ENCODE assay signal across 15 mouse cellular contexts in the genomic region with DNA sequence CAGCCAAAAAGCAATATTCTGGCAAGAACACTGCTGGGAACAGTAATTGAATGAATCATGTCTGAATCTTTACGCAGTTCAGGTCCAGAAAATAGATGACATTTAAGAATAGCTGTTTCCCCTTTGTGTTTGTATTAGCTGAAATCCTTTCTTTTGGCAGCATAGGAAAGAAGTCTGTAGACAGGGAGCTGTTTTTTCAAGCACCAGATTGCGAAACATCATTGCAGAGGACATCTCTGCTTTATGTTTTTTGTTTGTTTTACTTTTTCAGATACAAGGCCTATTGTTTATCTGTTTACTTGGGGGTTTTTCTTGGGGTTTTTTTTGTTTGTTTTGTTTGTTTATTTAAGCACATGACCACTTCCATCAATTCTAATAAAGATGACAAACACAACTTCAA.
"Had no signal": no experiment of that assay in that cellular context is flagged by ENCODE, and none has a peak within 500 bp of the region (broad histone marks: within the 10 kb centered on the region; RNA-seq: fewer than 3 reads in every experiment).

No protein-coding gene starts in this region.

- H3K9ac ChIP-seq: kidney, embryonic 15.5 days; liver, embryonic 15.5 days; midbrain, embryonic 12.5 days; neural tube, embryonic 15.5 days had no signal

- H3K36me3 ChIP-seq: kidney, embryonic 15.5 days; limb, embryonic 10.5 days; liver, embryonic 15.5 days; midbrain, embryonic 12.5 days; neural tube, embryonic 15.5 days had no signal

- DNase-seq: kidney, adult 2 months; kidney, postnatal 25 days; lung, adult 2 months; lung, postnatal 10 days; thymus, adult 2 months; thymus, postnatal 36 days had no signal

- H3K27me3 ChIP-seq: kidney, embryonic 15.5 days; liver, embryonic 15.5 days; megakaryocyte, embryonic 14.5 days; midbrain, embryonic 12.5 days; neural tube, embryonic 15.5 days had no signal

- H3K4me3 ChIP-seq: kidney, embryonic 15.5 days; left cerebral cortex, adult 2 months; limb, embryonic 10.5 days; liver, embryonic 15.5 days; megakaryocyte, embryonic 14.5 days; midbrain, embryonic 12.5 days; neural tube, embryonic 15.5 days had no signal

- H3K4me2 ChIP-seq: kidney, embryonic 15.5 days; liver, embryonic 11.5 days; liver, embryonic 15.5 days; midbrain, embryonic 12.5 days; neural tube, embryonic 15.5 days had no signal

- H3K9me3 ChIP-seq: kidney, embryonic 15.5 days; limb, embryonic 10.5 days; liver, embryonic 15.5 days; megakaryocyte, embryonic 14.5 days; midbrain, embryonic 12.5 days; neural tube, embryonic 15.5 days had no signal

- H3K27ac ChIP-seq: kidney, embryonic 15.5 days; left cerebral cortex, adult 2 months; limb, embryonic 10.5 days; liver, embryonic 15.5 days; macrophage; midbrain, embryonic 12.5 days; neural tube, embryonic 15.5 days had no signal

- H3K4me1 ChIP-seq: kidney, embryonic 15.5 days; limb, embryonic 10.5 days; liver, embryonic 15.5 days; megakaryocyte, embryonic 14.5 days; midbrain, embryonic 12.5 days; neural tube, embryonic 15.5 days had no signal
